Mouse (Mus musculus) urinary bladder, adult 18-20 months (tissue): ENCODE results near the gene Olfr171.
"Not testable (repeated sequence)": the region's sequence is repeated elsewhere in the genome, so short reads cannot be mapped to it uniquely, and the experiment has no call there.

Experiments used
- DNase-seq, 2 experiments: peaks; one replicate each; pipeline ENCODE4 v3.0.0; 2022; ENCODE audit warnings: low spot score in 2 of 2, mixed read lengths in 2 of 2

Gene Olfr171

DNA sequence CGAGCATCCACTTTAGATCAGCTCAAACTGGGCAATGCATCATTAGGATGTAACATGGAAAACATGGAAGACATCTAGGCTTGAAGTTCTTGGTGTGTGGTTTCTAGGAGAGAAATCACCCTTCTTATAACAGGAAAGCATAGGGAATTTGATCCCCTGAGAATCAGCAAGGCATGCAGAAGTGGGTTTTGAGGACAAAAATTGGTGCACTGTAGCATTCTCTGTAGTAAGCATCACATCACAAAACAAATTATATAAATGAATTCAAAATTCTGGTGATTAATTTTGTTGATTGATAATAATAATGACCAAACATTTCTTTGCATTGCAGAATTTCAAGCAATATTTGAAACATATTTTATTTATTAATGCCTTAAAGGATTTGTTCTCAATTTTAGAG lies at the start of gene Olfr171:
Gene Olfr171 (minus strand): TSS at position 101 of the 400 bp plus-strand sequence.
- DNase-seq: no peak

DNA sequence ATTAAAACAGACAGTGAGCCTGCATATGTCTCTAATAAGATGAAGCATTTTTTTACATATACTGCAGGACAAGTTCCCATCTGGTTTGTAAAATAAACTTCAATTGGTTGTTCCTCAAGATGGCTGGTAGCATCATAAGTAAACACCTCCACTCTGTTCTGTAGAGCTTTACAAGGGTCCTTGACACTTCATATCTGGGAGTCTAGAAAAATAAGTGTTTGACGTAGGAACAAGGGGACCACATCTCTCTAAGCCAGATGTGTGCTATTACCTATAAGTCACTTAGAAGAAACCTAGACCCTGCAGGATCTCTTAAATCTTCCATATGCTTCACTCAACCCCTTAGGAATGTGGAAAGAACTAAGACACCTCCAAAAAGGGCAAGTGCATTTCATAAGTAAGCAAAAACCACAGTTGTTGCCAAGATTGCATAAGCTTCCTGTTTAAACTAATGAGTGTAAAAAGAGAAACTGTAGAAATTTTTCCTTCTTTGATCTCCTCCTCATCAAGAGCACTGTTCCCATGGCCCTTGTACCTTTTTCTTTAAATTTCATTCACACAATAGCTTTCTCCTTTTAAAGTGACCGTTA lies 41.1 kb upstream of the Olfr171 start:
- DNase-seq: no peak

- DNase-seq: no peak
These were observed 36.6 kb upstream of the Olfr171 start for GRCm38 (mm10) chr16:19666312-19666711.

DNA sequence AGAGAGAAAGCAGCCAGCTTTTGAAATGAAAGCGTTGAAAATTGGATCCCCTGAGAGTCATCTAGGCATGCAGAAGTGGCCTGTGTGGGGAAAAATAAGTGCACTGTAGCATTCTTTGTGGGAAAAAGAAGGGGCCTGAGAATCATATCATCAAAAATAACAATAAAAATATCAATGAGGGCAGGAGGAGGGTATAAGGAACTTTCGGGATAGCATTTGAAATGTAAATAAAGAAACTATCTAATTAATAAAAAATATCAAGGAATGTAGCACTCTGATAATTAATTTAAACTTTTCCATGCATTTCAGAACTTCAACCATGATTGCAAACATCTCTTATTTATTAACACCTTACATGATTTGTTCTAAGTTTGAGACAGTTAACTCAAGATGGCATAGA lies 17.9 kb downstream of the Olfr171 start, which contains the start of gene Olfr170:
Gene Olfr170 (minus strand): TSS at position 101 of the 400 bp plus-strand sequence.
- not testable (repeated sequence) for DNase-seq

DNA sequence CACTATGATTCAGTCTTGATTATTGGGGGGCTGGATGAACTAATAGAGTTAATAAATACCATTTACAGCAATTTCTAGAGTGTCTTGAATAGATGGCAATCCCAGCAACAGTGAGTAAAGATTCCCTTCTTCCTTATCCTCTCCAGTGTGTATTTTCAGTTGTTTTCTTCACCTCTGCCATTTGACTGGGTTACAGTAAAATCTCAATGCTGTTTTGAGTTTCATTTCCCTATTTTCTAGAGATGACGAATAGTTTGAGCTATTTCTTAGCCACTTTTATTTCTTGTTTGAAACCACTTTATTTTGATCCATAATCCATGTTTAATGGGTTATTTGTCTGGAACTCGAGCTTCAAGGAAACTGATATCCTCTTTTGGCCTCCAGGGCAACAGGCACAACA lies 26.6 kb downstream of the Olfr171 start:
- no peak for DNase-seq
